Mouse (Mus musculus) adrenal gland, postnatal 14 days (tissue): ENCODE data around the gene Hnrnpf. TPM values are rescaled to one million over a fixed set of nuclear protein-coding genes. Genes with fewer than 3 reads are reported as not detected.

ENCODE experiments used
- microRNA-seq, 2 experiments: library from miRNA; unstranded; fragments of <30 nt; microRNA quantifications; one replicate each; pipeline ENCODE4 v1.2.0; 2021
- total RNA-seq: library from RNA; stranded (reverse); gene quantifications from 2 replicates; pipeline ENCODE4 v1.2.3, GENCODE M21; 2021

The Hnrnpf gene
- total RNA-seq, 1 experiment from 2014 or later, result 385 TPM

Small RNA genes lying within 50 kb of the gene (microRNA-seq; reads per million reads assigned to microRNA genes)
- 0 reads per million in 2 experiments for gene Gm25535

Other genes with a start within 250 kb of the Hnrnpf start
- gene Zfp637, start 59.1 kb upstream of the Hnrnpf start, total RNA-seq, result 30.0 and 34.1 TPM in 2 replicates
- gene Zfp239, start 38.2 kb upstream of the Hnrnpf start, total RNA-seq, result 3.1 and 3.6 TPM in 2 replicates
- gene Fxyd4, start 37.4 kb downstream of the Hnrnpf start, total RNA-seq, result not detected in 2 replicates
- 0.19 and 0.64 TPM in 2 replicates for gene Rasgef1a, start 111.1 kb downstream of the Hnrnpf start, total RNA-seq
- 16.8 and 17.4 TPM in 2 replicates for gene Csgalnact2, start 238.8 kb downstream of the Hnrnpf start, total RNA-seq